Mouse (Mus musculus) adrenal gland, postnatal 36 days (tissue): ENCODE data around the gene Prep. TPM values are rescaled to one million over a fixed set of nuclear protein-coding genes. Genes with fewer than 3 reads are reported as not detected.
"Not testable (repeated sequence)": the region's sequence is repeated elsewhere in the genome, so short reads cannot be mapped to it uniquely, and the experiment has no call there.

Experiments used
- DNase-seq, 2 experiments: peaks; one replicate each; pipeline ENCODE4 v3.0.0; 2021; ENCODE audit warnings: mixed read lengths in 1 of 2
- total RNA-seq, 2 experiments: library from RNA; stranded (reverse); gene quantifications; 2 replicates each; pipeline ENCODE4 v1.2.3; 2021

The Prep gene
- total RNA-seq, 2 experiments from 2014 or later: 20.6 to 26.0 TPM

- DNase-seq: no peak
Observed at GRCm38 (mm10) chr10:45116832-45117231, 49.8 kb downstream of the Prep start.

DNA sequence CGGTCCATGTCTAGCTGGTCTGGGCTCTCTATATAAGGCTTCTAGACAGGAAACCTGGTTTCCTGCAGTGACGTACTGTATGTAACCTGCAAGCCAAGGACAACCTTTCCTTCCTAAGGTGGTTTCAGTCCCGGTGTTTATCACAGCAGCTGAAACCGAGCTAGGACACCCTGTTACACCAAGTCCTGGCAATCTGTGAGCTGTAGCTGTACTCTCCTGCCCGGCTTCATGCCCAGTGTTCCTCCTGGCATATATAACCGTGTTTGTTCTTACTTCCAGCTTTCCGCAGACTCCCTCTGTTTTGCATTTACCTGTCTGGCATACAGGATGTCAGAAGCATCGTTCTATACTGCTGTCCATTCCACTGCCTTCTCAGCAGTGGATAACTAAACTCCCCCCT is 51.4 kb downstream of the Prep start:
- no peak for DNase-seq

DNA sequence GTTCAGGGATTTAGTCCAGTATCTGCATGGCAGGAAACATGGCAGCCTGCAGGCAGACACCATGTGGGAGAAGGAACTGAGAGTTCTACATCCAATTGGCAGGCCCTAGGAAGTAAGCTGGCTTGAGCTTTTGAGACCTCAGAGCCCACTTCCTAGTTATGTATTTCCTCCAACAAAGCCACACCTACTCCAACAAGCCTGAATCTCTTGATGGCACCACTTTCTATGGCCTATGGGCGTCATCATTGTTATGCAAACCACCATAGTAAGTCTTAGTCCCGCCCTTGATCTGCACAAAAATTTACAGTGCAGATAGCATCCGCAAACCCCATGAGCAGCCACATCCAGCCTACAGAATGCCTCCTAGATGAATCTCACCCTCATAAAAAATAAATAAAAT is 54.6 kb downstream of the Prep start:
- no peak for DNase-seq

DNA sequence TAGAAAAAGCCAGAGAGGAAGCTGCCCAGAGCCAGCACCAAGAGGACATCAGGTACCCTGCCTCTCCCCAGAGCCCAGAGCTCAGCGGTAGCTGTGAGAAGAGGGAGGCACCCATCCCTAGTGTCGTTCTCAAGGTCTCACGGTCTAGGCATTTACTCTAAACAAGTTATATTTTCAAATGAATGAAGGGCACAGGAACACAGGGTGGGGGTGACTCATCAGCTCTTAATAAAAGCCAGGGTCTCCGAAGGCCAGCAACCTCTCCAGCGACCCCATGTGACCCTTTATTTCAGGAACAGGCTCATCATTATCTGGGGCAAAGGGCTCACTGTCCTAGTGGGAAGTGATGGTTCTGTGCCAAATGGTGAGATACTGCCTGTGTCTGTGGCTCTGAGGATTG is 55.5 kb downstream of the Prep start:
- DNase-seq: peak in 1 of 2 experiments; percentile 35

- no peak for DNase-seq
Observed at GRCm38 (mm10) chr10:45123011-45123410, 56.0 kb downstream of the Prep start.

- peak in 1 of 2 experiments; percentile 11 for DNase-seq
Observed at GRCm38 (mm10) chr10:45129105-45129504, 62.1 kb downstream of the Prep start.

DNA sequence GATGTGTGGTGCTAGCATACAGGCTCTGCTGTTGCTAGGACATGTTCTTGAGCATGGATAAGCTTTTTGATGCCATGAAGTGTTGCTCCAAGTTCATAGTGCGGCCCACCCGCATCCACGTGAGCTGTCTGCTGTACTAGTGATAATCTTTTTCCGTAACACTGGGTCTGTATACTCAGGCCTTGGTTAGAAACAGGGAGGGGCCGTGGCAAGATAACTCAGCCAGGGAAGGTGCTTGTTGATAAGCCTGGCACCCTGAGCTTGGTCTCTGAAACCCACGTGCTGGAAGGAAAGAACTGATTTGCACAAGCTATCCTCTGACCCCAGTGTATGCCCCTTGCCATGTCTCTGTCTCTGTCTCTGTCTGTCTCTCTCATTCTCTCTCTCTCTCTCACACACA is 63.0 kb downstream of the Prep start:
- no peak for DNase-seq

GRCm38 (mm10) chr10:45132371-45132770 is 65.4 kb downstream of the Prep start:
- DNase-seq: peak; percentile 36 to 54

- no peak for DNase-seq
Observed at GRCm38 (mm10) chr10:45136806-45137205, 69.8 kb downstream of the Prep start.

GRCm38 (mm10) chr10:45139910-45140309 is 72.9 kb downstream of the Prep start:
- DNase-seq: no peak

DNA sequence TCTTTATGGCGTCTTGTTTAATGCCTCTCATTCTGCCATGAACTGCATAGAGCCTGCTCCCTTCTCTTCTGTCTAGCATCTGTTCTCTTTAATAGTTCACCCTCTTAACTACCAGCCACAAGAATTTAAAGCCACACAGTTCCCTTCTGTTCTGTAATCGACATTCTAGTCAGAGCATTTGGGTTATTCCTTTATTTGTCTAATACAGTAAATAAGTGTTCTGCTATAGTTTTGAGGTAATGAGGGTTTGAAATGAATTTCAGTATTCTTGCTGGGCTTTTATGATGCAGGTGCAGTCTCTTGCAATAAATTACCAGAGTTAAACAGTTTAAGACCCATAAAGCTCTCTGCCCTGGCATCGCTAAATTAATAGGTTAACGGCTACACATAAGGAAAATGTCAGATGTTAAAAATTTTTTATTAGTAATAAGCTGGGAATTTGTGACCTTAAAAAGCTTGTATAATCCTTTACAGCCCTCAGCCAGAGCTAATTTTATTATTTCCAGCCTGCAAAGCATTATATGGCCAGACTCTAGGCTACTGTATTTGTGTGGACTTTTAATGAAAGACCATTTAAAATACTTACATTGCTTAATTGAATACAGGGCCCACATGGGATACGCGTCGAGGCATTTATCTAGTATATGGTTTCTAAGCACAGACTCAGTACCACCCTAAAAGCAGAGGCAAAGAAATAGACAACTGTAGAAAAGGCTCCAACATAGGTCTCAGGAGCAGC is 73.6 kb downstream of the Prep start:
- DNase-seq: no peak

DNA sequence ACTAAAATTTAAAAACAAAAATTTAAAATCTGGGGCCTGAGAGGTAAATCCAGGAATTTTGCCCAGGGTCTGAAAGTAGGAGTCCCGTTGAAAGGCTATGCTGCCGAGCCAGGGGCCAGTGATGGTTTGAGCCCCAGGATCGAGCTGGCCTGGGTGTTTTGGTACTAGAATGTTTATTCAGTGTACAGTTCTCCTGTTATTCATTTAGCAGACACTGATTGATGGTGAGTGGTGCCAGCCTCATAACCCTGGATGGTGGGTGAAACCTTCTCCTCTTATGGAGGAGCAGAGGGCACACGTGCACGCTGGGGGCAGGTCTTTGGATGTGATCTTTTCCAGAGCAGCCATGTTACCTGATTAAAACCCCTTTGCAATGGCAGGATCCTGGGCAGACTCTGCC is 75.4 kb downstream of the Prep start:
- no peak for DNase-seq

DNA sequence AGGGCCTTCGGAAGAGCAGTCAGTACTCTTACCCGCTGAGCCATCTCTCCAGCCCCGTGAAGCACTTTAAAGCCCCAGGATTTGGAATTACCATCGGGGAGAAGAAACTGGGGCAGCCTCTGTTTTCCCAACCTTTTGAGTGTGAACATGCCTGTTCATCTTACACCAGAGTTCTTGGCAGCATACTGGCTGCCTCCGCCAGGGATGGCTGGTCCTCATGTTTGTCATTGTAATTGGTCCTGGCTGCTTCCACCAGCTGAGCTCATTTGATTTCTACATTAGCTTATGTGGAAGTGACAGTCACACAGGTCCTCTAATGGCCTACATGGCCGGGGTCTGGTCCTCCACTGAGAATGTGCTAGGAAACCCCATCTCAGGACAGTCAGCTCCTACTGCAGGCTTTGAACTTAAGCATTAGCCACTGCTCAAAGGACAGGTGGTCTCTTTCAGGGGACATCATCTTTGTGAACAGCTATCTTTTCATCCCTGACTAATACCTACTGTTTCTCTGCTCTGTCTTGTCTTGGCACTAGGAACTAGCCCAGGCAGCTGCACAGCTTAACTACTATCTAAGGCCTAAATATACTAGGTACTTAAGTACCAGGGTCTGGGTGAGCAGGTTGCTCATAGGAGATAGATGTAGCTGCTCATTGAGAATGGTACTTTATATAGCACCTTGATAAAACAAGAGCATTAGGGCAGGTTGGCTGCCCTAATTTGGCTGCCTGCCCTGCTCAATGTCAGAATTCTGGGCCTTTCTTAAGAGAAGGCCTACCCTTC is 77.2 kb downstream of the Prep start:
- no peak for DNase-seq

DNA sequence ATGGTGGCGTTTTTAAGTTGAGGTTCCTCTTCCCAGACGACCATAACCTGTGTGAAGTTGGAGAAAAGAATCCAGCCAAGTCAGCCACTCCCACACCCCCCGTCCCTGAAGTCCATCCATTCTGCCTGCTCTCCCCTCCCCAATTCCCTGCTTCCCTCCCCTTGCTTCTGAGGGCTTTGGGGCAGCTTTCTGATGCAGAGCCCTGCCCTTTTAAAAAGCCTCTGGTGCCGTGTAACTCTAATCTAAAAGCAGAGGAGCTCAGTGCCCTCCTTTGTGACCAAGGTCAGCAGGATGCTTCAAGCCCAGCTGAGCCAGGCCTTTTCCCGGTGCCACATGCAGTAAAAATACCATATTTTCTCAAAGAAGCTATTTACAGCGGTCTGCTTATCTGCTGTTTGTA is 79.8 kb downstream of the Prep start:
- no peak for DNase-seq

DNA sequence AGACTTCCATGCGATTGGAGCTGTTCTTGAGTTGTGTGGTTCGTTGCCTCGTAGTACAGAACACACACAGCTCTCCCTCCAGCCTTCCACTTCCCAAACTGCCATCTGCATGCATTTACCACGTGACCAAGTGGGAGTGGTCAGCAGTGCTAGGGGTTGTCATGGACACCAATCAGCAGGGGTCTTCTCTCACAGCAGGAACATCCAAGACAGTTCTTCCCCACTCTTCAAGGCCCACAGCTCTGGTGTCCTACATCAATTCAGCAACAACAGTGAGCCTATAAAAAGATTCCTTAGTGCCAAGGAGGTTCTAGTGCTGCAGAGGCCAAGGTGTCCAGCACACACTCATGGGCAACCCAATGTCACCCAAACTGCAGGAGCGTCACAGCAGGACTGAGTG is 84.1 kb downstream of the Prep start:
- DNase-seq: no peak

DNA sequence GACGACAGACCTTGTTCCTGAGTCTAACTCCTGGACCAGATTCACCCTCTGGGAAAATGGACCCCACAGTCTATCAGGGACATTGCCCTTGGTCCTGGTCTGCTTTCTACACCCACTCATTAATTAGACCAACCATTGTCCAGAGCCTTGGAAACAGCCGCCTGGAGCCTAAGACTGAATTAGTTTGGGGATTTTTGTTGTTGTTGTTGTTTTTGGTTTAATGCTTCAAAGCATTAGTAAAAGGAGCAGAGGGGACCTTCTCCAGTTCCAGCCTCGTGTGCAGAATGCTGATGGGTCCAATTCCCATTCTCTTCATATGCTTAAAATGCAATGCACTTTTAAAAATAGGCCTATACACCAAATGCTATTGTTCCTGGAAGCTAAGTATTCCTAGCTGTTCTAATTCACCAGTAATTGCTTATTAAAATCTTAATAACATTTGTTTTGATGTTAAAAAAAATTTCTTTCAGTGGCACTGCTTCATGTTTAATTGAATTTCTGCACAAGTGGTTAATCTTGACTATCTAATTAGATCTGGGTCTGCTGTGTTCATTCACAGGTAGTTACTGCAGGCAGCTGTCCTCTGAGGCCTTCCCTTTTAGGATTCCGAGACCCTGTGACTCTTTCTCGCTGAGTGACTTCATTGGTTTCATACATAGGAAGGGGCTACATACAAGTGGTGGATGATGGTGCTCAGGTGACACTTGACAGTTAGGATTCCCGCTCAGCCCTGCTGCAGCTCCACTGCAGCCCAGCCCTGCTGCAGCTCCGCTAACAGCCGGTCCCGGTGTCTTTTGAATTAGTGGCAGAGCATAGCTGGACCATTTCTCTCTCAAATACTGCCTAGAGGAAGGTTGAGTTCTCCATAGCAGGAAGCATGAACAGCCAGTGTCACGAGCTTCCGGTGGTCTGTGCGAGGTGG is 85.0 kb downstream of the Prep start:
- DNase-seq: no peak

GRCm38 (mm10) chr10:45154557-45155060 is 87.6 kb downstream of the Prep start:
- DNase-seq: no peak

- no peak for DNase-seq
Observed at GRCm38 (mm10) chr10:45165851-45166250, 98.8 kb downstream of the Prep start.

DNA sequence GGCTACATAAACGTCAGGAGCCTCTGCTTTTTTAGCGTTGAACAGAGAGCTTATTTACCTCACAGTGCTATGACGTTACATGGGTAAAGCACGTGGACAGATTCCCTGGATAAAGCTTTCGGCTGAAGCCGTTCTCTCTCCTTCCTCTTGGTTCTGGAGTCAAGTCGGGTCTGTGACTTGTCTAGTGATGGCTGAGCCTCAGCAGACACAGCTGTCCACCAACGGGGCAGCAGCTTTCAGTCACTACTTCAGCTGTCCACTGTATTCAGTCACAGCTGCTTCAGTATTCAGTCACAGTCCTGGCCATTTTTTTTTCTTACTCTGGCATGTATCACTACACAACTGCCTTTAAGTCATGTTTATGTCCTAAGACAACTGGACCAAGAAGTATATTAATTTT is 106.9 kb downstream of the Prep start:
- no peak for DNase-seq

DNA sequence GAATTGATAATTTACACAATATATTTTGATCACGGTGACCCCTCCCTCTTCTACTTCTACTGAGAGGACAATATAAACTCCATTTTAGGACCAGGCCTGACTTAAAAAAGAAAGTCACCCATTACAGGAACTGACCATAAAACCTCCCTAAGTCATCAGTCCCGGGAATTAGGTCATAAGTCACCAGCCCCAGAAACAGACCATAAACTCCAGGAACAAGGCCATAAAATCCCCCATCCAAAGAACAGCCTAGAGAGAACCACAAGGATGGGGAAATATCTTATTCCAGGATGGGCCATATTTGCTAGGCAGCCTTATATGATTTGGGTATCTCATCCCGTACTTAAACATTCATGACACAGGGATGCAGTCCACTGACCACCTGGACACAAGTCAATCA is 107.3 kb downstream of the Prep start:
- DNase-seq: no peak

DNA sequence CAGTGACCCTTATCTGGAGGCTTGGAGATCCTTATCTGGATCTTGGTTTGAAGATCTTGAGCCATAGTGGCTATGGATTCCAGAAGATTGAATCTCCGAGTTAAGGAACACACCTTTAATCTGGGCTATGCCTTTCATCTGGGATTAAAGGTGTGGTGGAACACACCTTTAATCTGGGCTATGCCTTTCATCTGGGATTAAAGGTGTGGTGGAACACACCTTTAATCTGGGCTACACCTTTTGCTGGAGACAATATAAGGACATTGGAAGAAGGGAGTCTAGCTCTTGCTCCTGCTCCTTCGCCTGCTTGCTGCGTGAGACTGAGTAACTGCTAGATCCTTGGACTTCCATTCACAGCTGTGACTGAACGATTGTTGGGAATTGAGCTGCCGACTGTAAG is 110.8 kb downstream of the Prep start, which contains the start of gene Popdc3:
Popdc3 (plus strand) TSS at position 301 of the 400 bp plus-strand sequence.
- DNase-seq: not testable (repeated sequence)

GRCm38 (mm10) chr10:45180677-45181326 is 113.8 kb downstream of the Prep start:
- DNase-seq: no peak
